In the genomic region with DNA sequence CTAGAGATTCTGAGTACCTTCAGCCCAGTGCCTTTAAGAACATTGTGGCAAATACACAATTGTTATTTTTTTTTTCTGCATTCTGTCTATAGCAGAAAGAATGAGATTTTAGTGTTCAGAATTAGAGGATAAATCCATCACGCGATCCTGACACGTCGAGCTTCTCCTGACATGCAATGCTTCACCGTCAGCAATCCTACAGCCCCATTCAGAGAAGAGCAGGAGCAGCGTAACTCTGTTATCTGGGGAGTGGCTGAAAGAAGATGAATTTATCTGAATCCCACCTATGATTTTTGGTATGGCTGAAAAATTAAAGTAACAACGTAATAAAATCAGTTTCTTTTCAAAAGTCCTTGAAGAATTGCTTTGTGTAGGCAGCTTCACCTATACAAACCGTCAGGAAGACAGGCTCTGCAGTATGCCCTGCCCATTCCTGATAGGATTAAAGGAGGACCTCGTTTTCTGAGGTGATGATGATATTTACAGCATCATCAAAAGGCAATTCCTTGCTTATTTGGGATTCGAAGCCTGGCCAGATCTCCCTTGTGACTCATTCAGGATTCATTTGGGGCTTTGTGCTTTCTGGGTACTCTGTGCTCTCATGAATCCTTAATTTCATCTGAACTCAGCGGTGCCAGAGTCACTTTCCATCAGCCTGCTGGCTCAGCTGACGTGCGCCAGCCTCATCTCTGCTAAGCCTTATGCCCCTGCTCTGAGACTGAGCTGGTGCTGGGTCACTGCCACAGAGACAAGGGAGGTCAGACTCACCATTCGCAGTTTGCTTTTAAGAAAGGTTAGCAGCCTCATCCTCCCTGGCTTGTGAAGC, we compare ENCODE assay signal across 10 mouse cellular contexts.
DNase-seq lines count a peak whose midpoint lies in the region; ATAC-seq lines count a peak whose summit lies in the region.
"Had no signal": no experiment of that assay in that cellular context is flagged by ENCODE, and none has a peak within 500 bp of the region (broad histone marks: within the 10 kb centered on the region; RNA-seq: fewer than 3 reads in every experiment).

No protein-coding gene starts in this region.

- H3K27ac ChIP-seq in neural tube, embryonic 11.5 days (ENCODE audit: low read depth, low read length): peak overlapping the region; percentile 74; the same call in 1 of the 2 replicates
- peak overlapping the region; percentile 87 for H3K27ac ChIP-seq in forebrain, embryonic 14.5 days (ENCODE audit: low read depth, low read length)
- no peak overlapping the region for H3K27ac ChIP-seq in intestine, embryonic 15.5 days

- H3K36me3 ChIP-seq in neural tube, embryonic 11.5 days (ENCODE audit: control insufficient read depth, insufficient read depth, low read length): no peaks in the 10 kb centered on the region
- no peaks in the 10 kb centered on the region for H3K36me3 ChIP-seq in forebrain, embryonic 14.5 days (ENCODE audit: control insufficient read depth, insufficient read depth, low read length)
- no peaks in the 10 kb centered on the region for H3K36me3 ChIP-seq in intestine, embryonic 15.5 days

- no peaks in the 10 kb centered on the region for H3K9me3 ChIP-seq in neural tube, embryonic 11.5 days (ENCODE audit: control insufficient read depth, low read length)
- no peaks in the 10 kb centered on the region for H3K9me3 ChIP-seq in forebrain, embryonic 14.5 days (replicated peaks; ENCODE audit: control insufficient read depth, low read length)
- no peaks in the 10 kb centered on the region for H3K9me3 ChIP-seq in intestine, embryonic 15.5 days

- no peaks in the 10 kb centered on the region; the same call in 1 of the 2 replicates for H3K27me3 ChIP-seq in neural tube, embryonic 11.5 days (ENCODE audit: control insufficient read depth, insufficient read depth, low read length)
- no peaks in the 10 kb centered on the region for H3K27me3 ChIP-seq in forebrain, embryonic 14.5 days (replicated peaks; ENCODE audit: control insufficient read depth, insufficient read depth, low read length)
- no peaks in the 10 kb centered on the region for H3K27me3 ChIP-seq in intestine, embryonic 15.5 days (replicated peaks)
- H3K27me3 ChIP-seq: megakaryocyte, embryonic 14.5 days; Patski had no signal

- no peaks in the 10 kb centered on the region for H3K4me1 ChIP-seq in neural tube, embryonic 11.5 days (ENCODE audit: control insufficient read depth, insufficient read depth, low read length)
- H3K4me1 ChIP-seq in forebrain, embryonic 14.5 days (ENCODE audit: control insufficient read depth, insufficient read depth, low read length): peaks cover 13% of the 10 kb centered on the region
- H3K4me1 ChIP-seq in intestine, embryonic 15.5 days (replicated peaks): no peaks in the 10 kb centered on the region
- H3K4me1 ChIP-seq: megakaryocyte, embryonic 14.5 days had no signal

- peak; percentile 56 for ATAC-seq in neural tube, embryonic 11.5 days (ENCODE audit: insufficient read depth, low FRiP score, low TSS enrichment)
- ATAC-seq in forebrain, embryonic 14.5 days: peak; percentile 51
- ATAC-seq in megakaryocyte, adult 5-6 weeks (ENCODE audit: poor library complexity, severe bottlenecking): no peak
- no peak for ATAC-seq in intestine, embryonic 15.5 days
- ATAC-seq: Patski had no signal

- 62% methylated on average over 14 of the region's 14 CpGs for WGBS in neural tube, embryonic 11.5 days
- 44% methylated on average over 14 of the region's 14 CpGs for WGBS in forebrain, embryonic 14.5 days
- WGBS in intestine, embryonic 15.5 days: 71% methylated on average over 14 of the region's 14 CpGs

- no peak overlapping the region for H3K4me3 ChIP-seq in neural tube, embryonic 11.5 days (ENCODE audit: low read depth, low read length)
- no peak overlapping the region for H3K4me3 ChIP-seq in forebrain, embryonic 14.5 days (ENCODE audit: low read depth, low read length)
- H3K4me3 ChIP-seq in intestine, embryonic 15.5 days (replicated peaks): no peak overlapping the region
- H3K4me3 ChIP-seq: megakaryocyte, embryonic 14.5 days had no signal

- H3K9ac ChIP-seq in neural tube, embryonic 11.5 days (ENCODE audit: low read length): no peak overlapping the region
- peak overlapping the region; percentile 38 for H3K9ac ChIP-seq in forebrain, embryonic 14.5 days (ENCODE audit: low read length)
- H3K9ac ChIP-seq in intestine, embryonic 15.5 days: no peak overlapping the region

- no peak overlapping the region for H3K4me2 ChIP-seq in neural tube, embryonic 11.5 days (ENCODE audit: low read depth)
- peak overlapping the region; percentile 48 for H3K4me2 ChIP-seq in forebrain, embryonic 14.5 days (ENCODE audit: low read length)
- no peak overlapping the region for H3K4me2 ChIP-seq in intestine, embryonic 15.5 days (replicated peaks)

- peak; percentile 48 for DNase-seq in neural tube, embryonic 11.5 days (ENCODE audit: low spot score)
- no peak for DNase-seq in neural tube, embryonic 10.5 days (ENCODE audit: extremely low spot score, low spot score)
- peak; percentile 63 for DNase-seq in forebrain, embryonic 14.5 days (ENCODE audit: low spot score)
- peak; percentile 41 for DNase-seq in mesoderm, embryonic 11.5 days (ENCODE audit: low read depth, low spot score)
- no peak for DNase-seq in thymus, postnatal 10 days (ENCODE audit: low spot score in 2 of 2)
- DNase-seq: kidney, postnatal 10 days had no signal

Comparison
In these comparisons a context has a peak if more than half of its experiments do, and no peak if none do; other contexts are left out.
1. DNase-seq: peak in neural tube, embryonic 11.5 days (single experiment), forebrain, embryonic 14.5 days (single experiment) and mesoderm, embryonic 11.5 days (single experiment); none in neural tube, embryonic 10.5 days (single experiment) and thymus, postnatal 10 days (0 of 2).
2. ATAC-seq: peak in neural tube, embryonic 11.5 days (single experiment) and forebrain, embryonic 14.5 days (single experiment); none in megakaryocyte, adult 5-6 weeks (single experiment) and intestine, embryonic 15.5 days (single experiment).